Mouse (Mus musculus): ENCODE results near the gene Kdm7a.

The Kdm7a gene

GRCm38 (mm10) chr6:39206581-39207461 lies at the start of gene Kdm7a:
Gene Kdm7a, minus strand, starts transcription at chr6:39206789.
- DNase-seq, result peak; percentile 97

GRCm38 (mm10) chr6:39255271-39255670 lies 48.7 kb upstream of the Kdm7a start:
- DNase-seq, result no peak

- DNase-seq, result no peak
Measured at GRCm38 (mm10) chr6:39250055-39250454, 43.5 kb upstream of the Kdm7a start.

- peak; percentile 45 for DNase-seq
Measured at GRCm38 (mm10) chr6:39249176-39249770, 42.7 kb upstream of the Kdm7a start.

GRCm38 (mm10) chr6:39244066-39244465 lies 37.5 kb upstream of the Kdm7a start:
- DNase-seq, result no peak

- no peak for DNase-seq
Measured at GRCm38 (mm10) chr6:39243511-39243961, 36.9 kb upstream of the Kdm7a start.

- DNase-seq, result peak; percentile 78
Measured at GRCm38 (mm10) chr6:39242718-39243471, 36.3 kb upstream of the Kdm7a start.

GRCm38 (mm10) chr6:39241421-39241891 lies 34.9 kb upstream of the Kdm7a start:
- no peak for DNase-seq

GRCm38 (mm10) chr6:39240956-39241355 lies 34.4 kb upstream of the Kdm7a start:
- DNase-seq, result no peak

- no peak for DNase-seq
Measured at GRCm38 (mm10) chr6:39237887-39238286, 31.3 kb upstream of the Kdm7a start.

GRCm38 (mm10) chr6:39232617-39233016 lies 26.0 kb upstream of the Kdm7a start:
- no peak for DNase-seq

- no peak for DNase-seq
Measured at GRCm38 (mm10) chr6:39230664-39231063, 24.1 kb upstream of the Kdm7a start.

GRCm38 (mm10) chr6:39226610-39226955 lies 20.0 kb upstream of the Kdm7a start:
- peak; percentile 13 for DNase-seq

- DNase-seq, result peak; percentile 62
Measured at GRCm38 (mm10) chr6:39225876-39226609, 19.5 kb upstream of the Kdm7a start.

- DNase-seq, result no peak
Measured at GRCm38 (mm10) chr6:39223328-39223885, 16.8 kb upstream of the Kdm7a start.

GRCm38 (mm10) chr6:39222487-39222886 lies 15.9 kb upstream of the Kdm7a start:
- no peak for DNase-seq

GRCm38 (mm10) chr6:39217961-39218360 lies 11.4 kb upstream of the Kdm7a start:
- DNase-seq, result no peak

GRCm38 (mm10) chr6:39217138-39217537 lies 10.5 kb upstream of the Kdm7a start:
- DNase-seq, result no peak

GRCm38 (mm10) chr6:39214949-39215606 lies 8.5 kb upstream of the Kdm7a start:
- DNase-seq, result no peak

GRCm38 (mm10) chr6:39209677-39210076 lies 3.1 kb upstream of the Kdm7a start:
- DNase-seq, result no peak

- no peak for DNase-seq
Measured at GRCm38 (mm10) chr6:39208181-39208580, 1.6 kb upstream of the Kdm7a start.
